Mouse (Mus musculus): ENCODE measurements around the gene Mgme1.

DNA sequence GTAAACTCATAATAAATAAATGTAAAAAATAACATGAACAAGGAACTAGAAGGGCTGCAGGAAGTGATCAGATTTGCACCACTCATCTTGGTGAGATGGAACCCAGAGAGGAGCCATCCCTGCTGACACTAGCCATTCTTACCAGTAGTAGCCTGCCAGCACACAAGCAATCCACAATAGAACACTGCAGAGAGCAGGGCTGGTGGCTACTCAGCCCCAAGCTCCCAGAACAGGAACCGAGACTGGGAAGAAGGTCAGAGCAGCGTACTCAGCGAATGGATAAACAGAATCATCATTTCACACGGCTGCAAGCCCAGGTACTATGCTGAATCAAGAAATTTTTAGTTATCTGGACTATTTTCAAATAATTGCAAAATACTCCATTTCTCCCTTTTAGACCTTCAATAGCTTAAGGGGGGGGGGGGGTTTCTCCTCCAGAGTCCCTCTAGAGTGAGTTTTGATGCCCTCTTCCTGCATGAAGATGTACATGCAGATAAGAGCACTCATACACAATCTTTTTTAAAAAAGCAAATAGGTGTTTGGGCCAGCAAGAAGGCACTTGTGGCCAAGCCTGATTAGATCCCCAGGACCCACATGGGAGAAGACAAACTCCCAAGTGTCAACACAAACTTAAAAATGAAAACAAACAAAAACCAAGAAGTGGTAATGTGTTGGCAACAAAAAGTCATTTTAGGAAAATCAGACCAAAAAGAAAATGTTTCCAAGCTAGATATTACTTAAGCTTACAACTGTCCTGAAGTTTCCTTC lies 4.4 kb upstream of the Mgme1 start:
- TF ChIP-seq POLR2A (IDR thresholded peaks at IDR 0.05; ENCODE audit: borderline replicate concordance, extremely low read depth, low read depth, low read length) (no peak), CTCF (IDR thresholded peaks at IDR 0.05; ENCODE audit: insufficient read depth, low read length) (no peak)

All from lung, adult 2 months (tissue).